Mouse (Mus musculus) layer of hippocampus, adult 18-20 months (tissue): ENCODE data around the gene Nmnat1. TPM values are rescaled to one million over a fixed set of nuclear protein-coding genes. Genes with fewer than 3 reads are reported as not detected.
"Not testable (repeated sequence)": the region's sequence is repeated elsewhere in the genome, so short reads cannot be mapped to it uniquely, and the experiment has no call there.

Source experiments
- DNase-seq, 2 experiments: peaks; one replicate each; pipeline ENCODE4 v3.0.0; 2022; ENCODE audit warnings: low spot score in 2 of 2
- total RNA-seq, 2 experiments: library from RNA; stranded (reverse); gene quantifications; 2 replicates each; pipeline ENCODE4 v1.2.3; 2021

Gene Nmnat1
- total RNA-seq, 2 experiments from 2014 or later = 7.7 to 9.5 TPM

DNA sequence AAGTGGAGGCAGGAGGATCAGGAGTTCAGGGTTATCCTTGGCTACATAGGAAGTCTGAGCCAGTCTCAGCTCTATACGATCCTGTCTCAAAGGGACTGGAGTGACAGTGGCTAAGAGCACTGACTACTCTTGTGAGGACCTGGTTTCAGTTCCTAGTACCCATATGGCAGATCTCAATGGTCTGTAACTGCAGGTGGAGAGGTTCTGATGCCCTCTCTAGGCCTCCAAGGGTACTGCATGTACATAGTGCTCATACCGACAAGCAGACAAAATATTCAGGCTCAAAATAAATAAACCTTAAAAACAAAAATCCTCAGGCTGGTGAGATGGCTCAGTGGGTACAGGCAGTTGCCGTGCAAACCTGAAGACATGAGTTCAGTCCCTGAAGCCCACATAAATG, 6.1 kb upstream of the Nmnat1 start:
- no peak for DNase-seq

DNA sequence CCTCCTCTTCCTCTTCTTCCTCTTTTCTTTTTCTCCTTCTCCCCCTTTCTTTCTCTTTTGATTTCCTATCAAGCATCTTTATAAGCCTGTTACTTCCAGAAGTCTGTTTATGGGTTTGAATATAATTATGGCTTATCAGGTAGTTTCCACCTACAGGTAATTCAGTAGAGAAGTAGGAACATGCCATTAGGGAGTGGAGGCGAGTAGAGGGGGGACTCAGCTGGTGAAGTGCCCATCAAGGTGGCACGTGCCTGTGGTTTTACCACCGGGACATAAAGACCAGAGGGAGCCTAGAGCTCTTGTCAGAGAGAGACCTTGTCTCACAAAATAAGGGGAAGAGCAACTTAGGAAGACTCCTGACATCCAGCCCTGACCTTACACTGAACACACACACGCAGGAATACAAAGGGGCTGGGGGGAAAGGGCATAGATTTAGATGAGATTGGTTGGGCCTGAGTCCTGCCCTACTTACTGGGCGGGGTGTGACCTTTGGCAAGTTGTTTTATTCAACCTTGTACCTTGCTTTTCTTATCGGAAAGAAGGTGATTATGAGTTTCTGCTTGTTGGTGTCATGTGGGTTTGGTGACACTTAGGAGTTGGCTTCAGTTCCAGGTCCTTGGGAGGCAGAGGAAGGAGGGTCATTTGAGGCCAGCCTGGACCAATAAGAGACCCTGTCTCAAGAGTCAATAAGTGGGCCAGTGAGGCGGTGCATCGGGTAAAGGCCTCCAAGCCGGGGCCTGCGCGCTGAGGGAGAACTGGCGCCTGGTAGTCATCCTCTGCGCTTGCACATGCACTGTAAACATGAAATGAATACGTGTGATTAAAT, 4.6 kb upstream of the Nmnat1 start:
- no peak for DNase-seq

DNA sequence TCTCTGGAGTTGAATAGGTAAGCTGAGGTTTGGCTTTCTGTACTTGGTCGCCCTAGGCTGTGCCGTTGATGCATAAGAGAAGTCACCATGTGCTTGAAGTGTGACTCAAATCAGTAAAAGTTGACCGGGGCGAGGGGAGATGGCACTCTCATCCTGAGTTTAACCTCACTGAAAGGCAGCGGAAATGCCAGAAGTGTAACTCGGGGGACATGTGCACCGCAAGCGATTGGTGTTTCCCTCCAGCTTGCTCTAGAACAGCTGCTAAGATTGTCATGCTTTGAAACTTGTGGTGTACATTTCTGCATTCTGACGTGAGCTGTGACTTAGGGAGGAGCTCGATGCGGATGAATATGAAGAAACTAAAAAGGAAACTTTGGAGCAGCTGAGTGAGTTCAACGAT, 2.7 kb upstream of the Nmnat1 start:
- DNase-seq = no peak

DNA sequence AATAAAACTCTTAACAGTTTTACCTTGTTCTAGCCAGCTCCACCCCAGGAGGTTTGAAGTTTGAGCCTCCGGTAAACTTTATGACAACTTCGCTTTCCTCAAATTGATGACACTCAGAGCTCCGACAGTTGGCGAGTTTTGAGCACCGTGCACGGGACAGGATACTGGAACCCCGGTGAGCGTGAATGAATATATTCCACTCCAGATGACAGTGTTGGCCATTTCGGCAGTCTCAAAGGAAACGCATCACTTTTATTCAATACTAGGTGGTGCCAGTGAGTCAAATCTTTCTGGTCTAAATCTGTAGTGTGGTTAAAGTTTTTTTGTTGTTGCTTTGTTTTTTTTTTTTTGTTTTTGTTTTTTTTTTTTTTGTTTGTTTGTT, 814 bp upstream of the Nmnat1 start:
- DNase-seq = peak in 1 of 2 experiments; percentile 33

DNA sequence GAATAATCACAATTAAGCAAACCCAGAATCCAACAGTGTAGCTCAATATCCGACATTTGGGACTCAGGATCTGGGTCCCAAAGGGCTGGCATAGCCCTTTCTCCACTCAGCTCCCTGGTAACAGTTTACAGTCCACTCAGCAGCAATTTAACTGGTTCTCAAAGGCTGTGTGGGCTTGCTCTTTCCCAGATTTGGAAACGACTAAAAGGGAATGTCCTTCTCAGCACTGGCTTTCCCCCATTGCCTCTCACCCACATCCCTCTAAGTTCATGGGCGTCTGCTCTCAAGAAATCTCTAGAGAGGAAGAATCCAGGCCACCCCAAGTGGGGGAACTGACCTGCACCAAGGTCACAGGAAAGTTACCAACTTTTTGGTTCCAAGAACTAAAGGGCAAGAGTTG, 436 bp downstream of the Nmnat1 start:
- peak; percentile 9 to 10 for DNase-seq

DNA sequence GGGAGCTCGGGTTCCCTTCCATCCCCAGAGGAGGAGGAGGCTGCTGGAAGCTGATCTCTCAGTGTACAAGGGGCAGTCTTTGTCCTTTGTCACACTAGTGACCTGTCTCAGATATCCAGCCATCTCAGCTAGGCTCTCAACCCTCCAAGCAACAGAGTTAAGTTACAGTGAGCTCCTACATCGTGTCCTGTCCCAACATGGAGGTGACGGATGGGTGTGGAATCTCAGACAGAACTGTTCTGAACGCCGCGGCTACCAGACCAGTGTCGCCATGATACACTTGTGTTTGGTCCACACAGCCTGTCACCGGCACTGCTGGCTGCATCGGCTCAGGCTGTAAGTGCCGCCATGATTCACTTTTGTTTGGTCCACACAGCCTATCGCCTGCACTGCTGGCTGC, 7.9 kb downstream of the Nmnat1 start, which contains the start of gene Tmem274:
Tmem274 (plus strand) TSS at position 301 of the 400 bp plus-strand sequence.
- no peak for DNase-seq

DNA sequence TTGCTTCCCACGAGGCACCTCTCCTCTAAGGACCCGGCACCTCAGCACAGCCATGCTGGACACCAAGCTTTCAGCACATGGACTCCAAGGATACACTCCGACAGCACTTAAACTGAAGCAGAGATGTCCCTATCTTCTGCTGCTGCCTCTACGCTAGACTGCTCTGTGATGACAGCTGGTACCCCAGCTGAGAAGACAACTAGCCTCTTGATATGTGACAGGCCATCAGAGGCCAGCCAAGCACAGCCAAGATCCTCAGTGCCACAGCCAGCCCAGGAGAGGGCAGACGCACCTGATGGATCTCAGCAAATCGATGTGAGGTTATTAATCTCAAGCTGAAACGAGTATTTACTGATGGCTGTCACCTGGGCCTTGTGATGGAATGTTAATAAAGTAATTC, 9.9 kb downstream of the Nmnat1 start:
- DNase-seq = no peak

DNA sequence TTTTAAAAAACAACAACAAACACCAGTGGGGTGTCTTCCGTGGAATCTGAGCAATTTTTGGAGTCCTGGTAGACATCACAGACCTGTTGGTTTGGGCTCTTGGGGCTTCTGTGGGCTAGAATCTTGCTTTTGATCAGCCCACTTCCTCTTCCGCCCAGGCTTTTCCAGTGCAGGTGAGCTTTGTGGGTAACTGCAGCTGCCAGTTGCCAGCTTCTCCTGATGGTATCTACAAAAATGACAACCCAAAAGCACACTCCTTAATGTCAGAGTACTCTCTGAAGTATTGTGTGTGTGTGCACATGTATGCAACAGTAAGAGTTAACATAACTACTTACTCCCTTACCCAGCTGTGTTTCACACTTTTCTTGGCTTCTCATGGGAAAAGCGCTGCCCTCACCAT, 15.4 kb downstream of the Nmnat1 start:
- no peak for DNase-seq

DNA sequence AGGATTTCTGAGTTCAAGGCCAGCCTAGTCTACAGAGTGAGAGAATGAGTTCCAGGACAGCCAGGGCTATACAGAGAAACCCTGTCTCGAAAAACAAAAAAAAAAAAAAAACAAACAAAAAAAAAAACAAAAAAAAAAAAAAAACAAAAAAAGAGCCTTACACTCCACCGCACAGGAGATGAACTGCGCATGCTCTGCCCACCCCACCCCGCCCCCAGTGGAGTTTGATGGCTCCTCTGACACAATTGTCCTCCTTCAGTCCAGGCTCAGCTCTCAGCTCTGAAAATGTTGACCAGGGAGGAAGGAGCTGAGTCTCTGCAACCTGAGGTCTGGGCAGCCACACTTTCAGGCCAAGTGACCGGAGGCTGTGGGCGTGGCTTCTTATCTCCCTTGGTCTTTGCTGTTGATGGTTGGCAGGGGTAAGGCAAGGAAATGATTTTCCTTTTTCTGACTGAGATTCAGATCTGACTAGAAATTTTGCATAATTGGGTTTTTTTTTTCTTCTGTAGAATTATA, 21.5 kb downstream of the Nmnat1 start:
- DNase-seq = no peak

DNA sequence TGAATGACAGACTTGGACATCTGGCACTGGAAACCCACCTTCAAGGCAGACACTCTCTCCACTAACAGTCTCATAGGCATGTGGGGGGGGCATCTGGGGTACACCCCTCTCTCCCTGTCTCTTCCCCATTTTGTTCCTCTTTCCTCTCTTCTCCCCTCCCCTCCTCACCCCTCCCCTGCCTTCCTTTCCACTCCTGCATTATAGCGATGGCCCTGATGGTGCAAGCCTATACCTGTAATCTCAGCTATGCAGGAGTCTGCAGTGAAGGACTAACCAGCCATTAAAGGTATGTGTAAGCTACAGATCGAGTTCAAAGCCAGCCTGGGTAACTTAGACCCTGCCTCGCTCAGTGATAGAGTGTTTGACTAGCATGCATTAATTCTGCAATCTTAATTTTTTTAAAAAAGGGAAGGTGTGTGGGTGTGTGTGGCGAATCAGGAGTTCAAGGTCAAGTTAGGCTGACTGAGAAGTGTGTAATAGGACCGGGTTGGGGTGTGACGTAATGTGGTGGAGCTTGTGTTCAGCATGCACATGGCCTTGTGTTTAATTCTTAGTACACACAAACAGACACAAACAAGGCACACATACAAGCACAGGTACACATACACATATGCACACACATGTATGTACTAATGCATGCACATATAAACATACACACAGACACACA, 22.6 kb downstream of the Nmnat1 start:
- no peak for DNase-seq

DNA sequence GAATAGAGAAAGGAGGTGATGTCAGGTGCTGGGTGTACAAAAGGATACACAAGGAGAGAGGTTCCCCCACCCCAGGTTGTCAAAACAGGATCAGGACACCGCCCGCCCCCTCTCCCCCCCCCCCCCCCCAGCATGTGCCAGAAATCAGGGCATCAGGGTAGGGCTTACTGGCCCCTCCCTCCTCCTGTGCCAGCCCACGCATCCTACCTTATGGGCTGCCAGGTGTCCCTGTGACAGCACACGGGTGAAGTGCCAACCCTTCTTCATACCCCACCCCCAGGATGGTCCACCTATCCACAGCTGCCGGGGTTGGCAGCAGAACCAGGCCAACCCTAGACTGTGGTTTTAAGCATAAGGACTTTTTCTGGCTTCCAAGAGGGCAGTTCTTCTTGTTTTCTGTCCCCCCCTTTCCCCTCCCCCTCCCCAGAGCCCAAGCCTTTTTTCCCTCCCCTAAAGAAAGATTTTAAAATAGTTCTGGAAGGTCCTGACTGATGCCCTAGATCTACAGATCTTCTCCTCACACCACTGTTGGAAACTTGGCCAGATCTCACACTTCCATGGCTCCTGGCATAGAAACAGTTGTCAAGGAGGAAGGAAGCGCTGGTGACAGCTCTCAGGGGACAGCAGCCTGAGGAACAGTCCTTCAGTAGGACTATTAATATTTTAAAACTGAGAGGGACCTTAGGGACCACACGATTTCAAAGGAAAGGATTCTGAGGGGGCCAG, 23.3 kb downstream of the Nmnat1 start:
- no peak for DNase-seq

DNA sequence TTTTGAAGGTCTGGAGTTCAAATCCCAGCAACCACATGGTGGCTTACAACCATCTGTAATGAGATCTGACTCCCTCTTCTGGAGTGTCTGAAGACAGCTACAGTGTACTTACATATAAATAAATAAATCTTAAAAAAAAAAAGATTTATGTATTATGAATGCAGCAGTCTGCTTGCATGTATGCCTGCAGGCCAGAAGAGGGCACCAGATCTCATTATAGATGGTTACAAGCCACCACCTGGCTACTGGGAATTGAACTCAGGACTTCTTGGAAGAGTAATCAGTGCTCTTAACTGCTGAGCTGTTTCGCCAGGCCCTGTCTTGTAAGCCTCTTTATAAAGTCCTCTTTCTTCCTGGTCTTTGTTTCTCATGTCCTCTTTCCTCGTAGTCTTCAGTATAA, 24.5 kb downstream of the Nmnat1 start:
- DNase-seq = not testable (repeated sequence)

DNA sequence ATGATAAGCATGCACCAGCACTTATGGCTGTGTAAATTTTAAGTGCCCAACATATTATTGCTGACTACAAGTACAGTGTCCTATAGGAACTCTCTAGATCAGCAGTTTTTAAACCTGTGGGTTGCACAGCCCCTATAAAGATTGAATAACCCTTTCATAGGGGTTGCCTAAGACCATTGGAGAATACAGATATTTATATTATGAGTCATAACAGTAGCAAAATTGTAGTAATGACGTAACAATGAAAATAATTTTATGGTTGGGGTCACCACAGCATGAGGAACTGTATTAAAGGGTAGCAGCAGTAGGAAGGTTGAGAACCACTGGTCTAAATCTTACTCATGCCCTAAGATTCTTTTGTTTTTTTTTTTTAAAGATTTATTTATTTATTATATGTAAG, 25.6 kb downstream of the Nmnat1 start:
- DNase-seq = no peak

DNA sequence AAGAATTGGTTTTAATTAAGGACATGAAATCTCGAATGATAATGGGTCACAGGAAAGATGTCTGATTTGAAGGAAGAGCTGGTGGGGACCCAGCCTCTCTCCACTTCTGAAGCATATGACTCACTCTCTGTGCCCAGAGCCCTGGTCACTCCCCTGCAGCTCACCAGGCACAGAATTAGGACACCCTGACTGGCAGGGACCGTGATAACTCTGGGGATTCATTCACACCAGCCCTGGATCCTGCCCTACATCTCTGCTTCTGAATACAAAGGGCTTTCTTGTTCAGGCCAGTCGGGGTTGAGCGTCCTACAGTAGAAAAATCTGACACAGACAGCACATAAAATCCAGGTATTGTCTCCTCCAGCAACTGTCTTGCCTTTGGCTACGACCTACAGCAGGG, 26.5 kb downstream of the Nmnat1 start:
- no peak for DNase-seq

DNA sequence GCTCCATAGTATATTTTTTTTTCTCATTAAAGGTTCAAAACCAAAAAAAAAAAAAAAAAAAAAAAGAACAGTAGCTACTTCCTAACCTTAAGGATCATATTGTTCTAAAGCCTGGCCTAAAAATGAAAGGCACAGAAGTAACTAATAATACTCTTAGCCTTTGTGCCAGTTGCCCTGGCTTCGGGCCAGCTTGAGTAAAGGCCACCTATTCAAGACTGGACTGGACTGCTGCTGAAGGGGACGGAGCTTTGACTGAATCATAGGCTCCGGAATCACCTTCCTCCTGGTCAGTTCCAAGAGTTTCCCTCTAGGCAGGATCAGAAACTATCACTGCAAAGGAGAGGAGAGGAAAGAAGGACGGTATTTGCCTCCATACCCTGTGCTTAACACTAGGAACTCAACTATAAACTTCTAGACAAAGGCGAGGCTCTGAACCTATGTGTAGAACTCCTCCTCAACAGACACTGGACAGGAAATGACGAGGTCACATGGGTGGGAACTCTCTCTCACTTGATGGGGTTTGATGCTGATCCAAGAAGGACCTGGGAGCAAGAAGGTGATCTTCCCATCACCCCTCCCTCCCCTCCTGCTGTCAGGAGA, 27.1 kb downstream of the Nmnat1 start:
- DNase-seq = no peak

DNA sequence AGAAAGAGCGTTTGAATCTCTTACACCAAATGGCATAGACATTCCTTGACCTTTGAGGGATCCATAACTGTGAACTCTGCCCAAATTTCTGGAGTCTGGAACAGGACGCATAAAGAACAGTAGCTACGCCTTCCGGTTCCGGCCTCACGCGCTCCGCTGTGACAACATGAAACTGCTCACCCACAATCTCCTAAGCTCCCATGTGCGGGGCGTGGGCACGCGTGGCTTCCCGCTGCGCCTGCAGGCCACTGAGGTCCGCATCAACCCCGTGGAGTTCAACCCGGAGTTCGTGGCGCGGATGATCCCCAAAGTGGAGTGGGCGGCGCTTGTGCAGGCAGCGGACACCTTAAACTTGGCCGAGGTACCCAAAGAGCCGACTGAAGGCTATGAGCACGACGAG, 27.8 kb downstream of the Nmnat1 start:
- not testable (repeated sequence) for DNase-seq

DNA sequence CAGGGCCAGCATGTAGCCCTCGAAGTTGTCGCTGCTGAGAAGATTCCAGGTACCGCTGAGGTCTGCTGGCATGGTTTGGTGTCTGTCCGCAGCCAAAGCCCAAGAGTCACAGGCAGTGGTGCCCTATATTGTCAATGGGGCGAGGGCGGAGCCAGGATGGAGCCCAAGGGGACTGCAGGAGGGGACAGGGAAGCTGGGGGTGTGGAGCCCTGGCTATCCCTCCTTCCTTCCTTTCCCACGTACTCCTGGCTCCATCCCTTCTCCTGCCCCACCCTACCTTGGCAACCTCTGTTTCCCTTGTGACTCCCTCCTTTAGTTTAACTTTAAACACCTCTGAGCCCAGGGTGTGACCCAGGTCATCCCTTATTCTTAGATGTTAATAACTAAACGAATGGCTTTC, 30.1 kb downstream of the Nmnat1 start, which contains the start of gene Rbp7:
Rbp7 (minus strand) TSS at position 100 of the 400 bp plus-strand sequence.
- DNase-seq = no peak

DNA sequence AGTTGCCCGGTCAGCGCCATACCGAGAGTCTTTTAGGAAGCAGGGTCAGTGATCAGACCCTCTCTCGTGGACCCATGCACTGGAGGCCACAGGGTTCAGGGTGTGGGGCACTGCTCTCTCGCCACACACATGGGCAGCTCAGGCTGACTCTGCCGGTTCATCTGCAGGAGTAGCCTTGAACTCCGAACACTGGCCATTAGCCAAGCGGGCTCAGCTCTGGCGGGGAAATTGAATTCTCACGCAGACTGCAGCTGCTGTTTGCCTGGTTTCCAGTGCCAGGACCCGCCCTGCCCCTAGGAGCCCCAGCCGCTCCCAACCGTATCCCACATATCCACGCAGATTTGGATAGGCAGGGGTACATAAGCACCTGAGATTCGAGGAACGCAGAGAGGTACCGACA, 30.7 kb downstream of the Nmnat1 start:
- DNase-seq = no peak

DNA sequence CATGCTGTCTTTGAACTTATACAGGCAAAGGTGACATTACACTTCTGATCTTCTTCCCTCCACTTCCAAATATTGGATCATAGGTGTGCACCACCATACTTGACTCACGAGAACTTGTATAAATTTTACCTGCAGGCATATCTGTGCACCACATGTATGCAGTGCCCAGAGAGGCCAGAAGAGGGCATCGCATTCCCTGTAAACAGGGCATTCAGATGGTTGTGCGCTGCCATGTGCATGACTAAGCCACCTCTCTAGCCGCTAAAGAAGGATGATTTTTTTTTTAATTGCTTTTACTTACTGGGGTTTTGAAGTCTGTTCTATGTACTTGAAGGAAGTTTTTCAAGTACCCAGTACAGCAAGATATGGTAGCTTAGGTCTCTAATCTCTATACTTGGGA, 31.3 kb downstream of the Nmnat1 start:
- DNase-seq = no peak

DNA sequence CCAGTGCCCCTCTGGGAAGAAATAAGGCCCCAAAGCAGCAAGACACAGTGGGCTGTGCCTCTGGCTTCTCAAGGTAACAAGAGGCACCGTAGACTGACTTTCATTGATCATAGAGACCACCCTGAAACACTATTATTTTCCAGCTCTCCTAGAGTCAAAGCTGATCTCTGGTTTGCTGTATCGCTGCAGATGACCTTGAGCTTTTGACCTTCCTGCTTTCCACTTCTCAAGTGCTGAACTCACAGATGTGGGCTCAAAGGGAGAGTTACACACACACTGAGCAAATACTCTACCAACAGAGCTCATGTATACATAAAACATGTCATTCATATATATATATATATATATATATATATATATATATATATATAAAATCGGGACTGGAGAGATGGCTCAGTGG, 34.4 kb downstream of the Nmnat1 start:
- no peak for DNase-seq

DNA sequence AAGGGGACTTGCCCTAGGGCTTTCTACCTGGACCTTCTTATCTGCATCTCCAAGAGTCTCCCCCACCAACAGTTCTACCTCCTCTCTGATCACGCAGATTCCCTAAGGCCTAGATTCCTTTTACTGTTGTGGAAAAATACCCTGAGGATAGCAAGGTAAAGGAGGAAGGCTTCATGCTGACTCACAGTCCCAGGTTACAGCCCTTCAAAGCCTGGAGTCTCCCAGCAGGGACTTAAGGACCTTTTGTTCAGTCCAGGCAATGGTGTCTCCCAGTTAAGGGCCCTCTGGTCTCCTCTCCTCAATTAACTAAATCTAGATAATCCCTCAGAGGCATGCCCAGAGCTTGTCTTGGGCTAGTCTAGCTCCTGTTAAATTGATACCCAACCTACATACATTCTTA, 38.7 kb downstream of the Nmnat1 start:
- DNase-seq = no peak
